Mouse (Mus musculus) forebrain, embryonic 12.5 days (tissue): ENCODE measurements around the gene Slc25a28. TPM values are rescaled to one million over a fixed set of nuclear protein-coding genes. Genes with fewer than 3 reads are reported as not detected.
A peak's percentile ranks its signal among the peaks of the same experiment; 100 is the strongest.

Source experiments
- ATAC-seq: fragments of 200-750 bp; cut with Nextera tagmentation; 2 replicates; pipeline ENCODE4 v1.8.0; 2017; ENCODE audit warnings: moderate TSS enrichment; ENCODE audit not compliant: low FRiP score
- H3K27ac ChIP-seq: fragments of 300-500 bp; sonication (generic); 2 replicates; pipeline ENCODE4 v1.5.1; 2016; ENCODE audit warnings: mild to moderate bottlenecking
- H3K27me3 ChIP-seq: fragments of 300-500 bp; sonication (generic); 2 replicates; pipeline ENCODE4 v1.6.1; 2016; ENCODE audit warnings: mild to moderate bottlenecking
- H3K36me3 ChIP-seq: fragments of 300-500 bp; sonication (generic); replicated peaks from 2 replicates; pipeline ENCODE4 v1.6.1; 2016; ENCODE audit warnings: mild to moderate bottlenecking
- H3K4me1 ChIP-seq: fragments of 300-500 bp; sonication (generic); 2 replicates; pipeline ENCODE4 v1.6.1; 2016
- H3K4me2 ChIP-seq: fragments of 300-500 bp; sonication (generic); 2 replicates; pipeline ENCODE4 v1.6.1; 2016; ENCODE audit warnings: mild to moderate bottlenecking, moderate library complexity
- H3K4me3 ChIP-seq: fragments of 300-500 bp; sonication (generic); replicated peaks from 2 replicates; pipeline ENCODE4 v1.5.1; 2016; ENCODE audit warnings: mild to moderate bottlenecking
- H3K9ac ChIP-seq: fragments of 300-500 bp; sonication (generic); 2 replicates; pipeline ENCODE4 v1.6.1; 2016; ENCODE audit warnings: mild to moderate bottlenecking
- H3K9me3 ChIP-seq: fragments of 300-500 bp; sonication (generic); 2 replicates; pipeline ENCODE4 v1.6.1; 2016
- WGBS: fragments of 180-500 bp; shearing (Covaris S2); methylation state at CpG from one replicate; pipeline ENCODE4 v1.1.7; 2016; 5-methylcytosine and 5-hydroxymethylcytosine counted together
- polyA plus RNA-seq: library from polyadenylated mRNA; unstranded; fragments of >200 nt; fragmentation: Nextera tagmentation; extraction: Ambion mirVana; gene quantifications from 2 replicates; pipeline ENCODE4 v1.2.1, GENCODE M21; 2016

Gene Slc25a28
- polyA plus RNA-seq, 1 experiment from 2014 or later, result 17.5 TPM

- Histone ChIP-seq H3K27ac (no peak overlapping the region), H3K4me1 (peaks cover 32% of the 10 kb centered on the region), H3K4me2 (peak overlapping the region; percentile 88), H3K27me3 (0 out of 2 replicates have a peak, but pooled peaks cover 9% of the 10 kb centered on the region), H3K9me3 (no peaks in the 10 kb centered on the region), H3K4me3 (peak overlapping the region; percentile 96), H3K36me3 (no peaks in the 10 kb centered on the region), H3K9ac (peak overlapping the region; percentile 87)
- no peak for ATAC-seq
- 12% methylated on average over 21 of the region's 21 CpGs for WGBS
Observed at GRCm38 (mm10) chr19:43673513-43674315, 967 bp downstream of the Slc25a28 start.

GRCm38 (mm10) chr19:43671054-43671453 lies 3.6 kb downstream of the Slc25a28 start:
- no peak overlapping the region for H3K4me2 ChIP-seq

GRCm38 (mm10) chr19:43669136-43669759 lies 5.4 kb downstream of the Slc25a28 start:
- Histone ChIP-seq H3K36me3 (peaks cover 3% of the 10 kb centered on the region), H3K27me3 (no peaks in the 10 kb centered on the region), H3K4me2 (no peak overlapping the region), H3K4me3 (no peak overlapping the region), H3K4me1 (peaks cover 21% of the 10 kb centered on the region), H3K9me3 (no peaks in the 10 kb centered on the region), H3K9ac (no peak overlapping the region), H3K27ac (no peak overlapping the region)
- 67% methylated on average over 8 of the region's 8 CpGs for WGBS
- ATAC-seq, result no peak

More at GRCm38 (mm10) chr19:43671054-43671453, 3.6 kb downstream of the Slc25a28 start:
- Histone ChIP-seq H3K27ac (no peak overlapping the region), H3K9ac (no peak overlapping the region), H3K9me3 (no peaks in the 10 kb centered on the region), H3K4me3 (no peak overlapping the region), H3K27me3 (no peaks in the 10 kb centered on the region), H3K4me1 (peaks cover 24% of the 10 kb centered on the region), H3K36me3 (no peaks in the 10 kb centered on the region; the same call in 1 of the 2 replicates)
- WGBS, result 87% methylated on average over 7 of the region's 7 CpGs
- no peak for ATAC-seq

GRCm38 (mm10) chr19:43667430-43667809 lies 7.3 kb downstream of the Slc25a28 start:
- no peak overlapping the region for H3K9ac ChIP-seq
- H3K4me1 ChIP-seq, result peaks cover 9% of the 10 kb centered on the region
- H3K4me3 ChIP-seq, result no peak overlapping the region
- no peak overlapping the region for H3K27ac ChIP-seq
- no peaks in the 10 kb centered on the region for H3K27me3 ChIP-seq
- no peak overlapping the region for H3K4me2 ChIP-seq
- no peak for ATAC-seq
- peaks cover 17% of the 10 kb centered on the region for H3K36me3 ChIP-seq
- 64% methylated on average over 4 of the region's 4 CpGs for WGBS
- no peaks in the 10 kb centered on the region for H3K9me3 ChIP-seq

GRCm38 (mm10) chr19:43666661-43667429 lies 7.8 kb downstream of the Slc25a28 start:
- H3K4me2 ChIP-seq, result no peak overlapping the region
- H3K27me3 ChIP-seq, result no peaks in the 10 kb centered on the region
- 94% methylated on average over 22 of the region's 22 CpGs for WGBS
- H3K9ac ChIP-seq, result no peak overlapping the region
- no peak for ATAC-seq
- H3K27ac ChIP-seq, result no peak overlapping the region
- H3K4me3 ChIP-seq, result no peak overlapping the region
- peaks cover 13% of the 10 kb centered on the region for H3K4me1 ChIP-seq
- no peaks in the 10 kb centered on the region for H3K9me3 ChIP-seq
- peaks cover 17% of the 10 kb centered on the region for H3K36me3 ChIP-seq

GRCm38 (mm10) chr19:43665441-43666048 lies 9.1 kb downstream of the Slc25a28 start:
- H3K9ac ChIP-seq, result no peak overlapping the region
- no peak overlapping the region for H3K4me2 ChIP-seq
- ATAC-seq, result no peak
- peaks cover 13% of the 10 kb centered on the region for H3K4me1 ChIP-seq
- peaks cover 17% of the 10 kb centered on the region for H3K36me3 ChIP-seq
- H3K9me3 ChIP-seq, result no peaks in the 10 kb centered on the region
- H3K4me3 ChIP-seq, result no peak overlapping the region
- H3K27me3 ChIP-seq, result no peaks in the 10 kb centered on the region
- 51% methylated on average over 12 of the region's 12 CpGs for WGBS
- H3K27ac ChIP-seq, result no peak overlapping the region

- Histone ChIP-seq H3K36me3 (peaks cover 17% of the 10 kb centered on the region), H3K9me3 (no peaks in the 10 kb centered on the region), H3K4me1 (peaks cover 7% of the 10 kb centered on the region), H3K27ac (no peak overlapping the region), H3K9ac (no peak overlapping the region), H3K4me3 (no peak overlapping the region), H3K27me3 (no peaks in the 10 kb centered on the region), H3K4me2 (no peak overlapping the region)
- ATAC-seq, result no peak
- 90% methylated on average over 8 of the region's 8 CpGs for WGBS
Observed at GRCm38 (mm10) chr19:43663471-43663870, 11.2 kb downstream of the Slc25a28 start.

GRCm38 (mm10) chr19:43662176-43662967 lies 12.3 kb downstream of the Slc25a28 start:
- no peak overlapping the region for H3K9ac ChIP-seq

GRCm38 (mm10) chr19:43660774-43661173 lies 13.9 kb downstream of the Slc25a28 start:
- Histone ChIP-seq H3K27ac (no peak overlapping the region), H3K4me3 (no peak overlapping the region), H3K27me3 (no peaks in the 10 kb centered on the region), H3K36me3 (peaks cover 17% of the 10 kb centered on the region), H3K4me1 (peaks cover 7% of the 10 kb centered on the region), H3K4me2 (no peak overlapping the region), H3K9me3 (no peaks in the 10 kb centered on the region), H3K9ac (no peak overlapping the region)
- ATAC-seq, result no peak
- WGBS, result 87% methylated on average over 9 of the region's 9 CpGs

More at GRCm38 (mm10) chr19:43662176-43662967, 12.3 kb downstream of the Slc25a28 start:
- H3K27ac ChIP-seq, result no peak overlapping the region
- no peak overlapping the region for H3K4me3 ChIP-seq
- no peaks in the 10 kb centered on the region for H3K9me3 ChIP-seq
- H3K27me3 ChIP-seq, result no peaks in the 10 kb centered on the region
- H3K4me2 ChIP-seq, result no peak overlapping the region
- H3K36me3 ChIP-seq, result peaks cover 17% of the 10 kb centered on the region
- WGBS, result 39% methylated on average over 19 of the region's 19 CpGs
- peaks cover 7% of the 10 kb centered on the region for H3K4me1 ChIP-seq
- ATAC-seq, result peak; percentile 33; the same call in 1 of the 2 replicates

- H3K9ac ChIP-seq, result no peak overlapping the region
- peaks cover 5% of the 10 kb centered on the region; the same call in 1 of the 2 replicates for H3K27me3 ChIP-seq
- H3K9me3 ChIP-seq, result no peaks in the 10 kb centered on the region
- H3K4me2 ChIP-seq, result no peak overlapping the region
- H3K4me1 ChIP-seq, result peaks cover 7% of the 10 kb centered on the region
- ATAC-seq, result no peak
- H3K36me3 ChIP-seq, result peaks cover 17% of the 10 kb centered on the region
- WGBS, result 89% methylated on average over 6 of the region's 6 CpGs
- no peak overlapping the region for H3K4me3 ChIP-seq
- H3K27ac ChIP-seq, result no peak overlapping the region
Observed at GRCm38 (mm10) chr19:43659632-43660031, 15.0 kb downstream of the Slc25a28 start.

GRCm38 (mm10) chr19:43655735-43656492 lies 18.8 kb downstream of the Slc25a28 start:
- Histone ChIP-seq H3K4me1 (no peaks in the 10 kb centered on the region), H3K27me3 (peaks cover 18% of the 10 kb centered on the region; the same call in 1 of the 2 replicates), H3K27ac (no peak overlapping the region), H3K4me3 (no peak overlapping the region), H3K36me3 (no peaks in the 10 kb centered on the region), H3K4me2 (no peak overlapping the region), H3K9me3 (no peaks in the 10 kb centered on the region), H3K9ac (no peak overlapping the region)
- ATAC-seq, result no peak
- WGBS, result 40% methylated on average over 11 of the region's 11 CpGs
